Mouse (Mus musculus): Measurements from ENCODE around the gene Insl6. TPM values are rescaled to one million over a fixed set of nuclear protein-coding genes. Genes with fewer than 3 reads are reported as not detected.

Insl6 gene
- 4.1 and 5.6 TPM in 2 replicates for polyA plus RNA-seq (2014; fragmentation: Nextera tagmentation; extraction: Ambion mirVana)

- Histone ChIP-seq H3K27me3 (ENCODE audit: control insufficient read depth, insufficient read depth, low read length) (no peaks in the 10 kb centered on the region), H3K36me3 (ENCODE audit: control insufficient read depth, insufficient read depth, low read length) (no peaks in the 10 kb centered on the region), H3K4me3 (ENCODE audit: low read depth, low read length) (peak within 1 kb of the TSS; percentile 29), H3K9ac (replicated peaks; ENCODE audit: low read depth, low read length) (no peak within 1 kb of the TSS), H3K4me2 (replicated peaks; ENCODE audit: low read depth, low read length) (peak within 1 kb of the TSS; percentile 54), H3K9me3 (ENCODE audit: control insufficient read depth, low read depth, low read length) (no peaks in the 10 kb centered on the region), H3K4me1 (ENCODE audit: control insufficient read depth, insufficient read depth, low read length) (no peaks in the 10 kb centered on the region), H3K27ac (ENCODE audit: low read length) (no peak within 1 kb of the TSS)
- ATAC-seq (ENCODE audit: insufficient number of reproducible peaks, insufficient read depth, low FRiP score, low read depth): peak; percentile 95
- 1% methylated on average over 31 of the region's 31 CpGs for WGBS
Measured at GRCm38 (mm10) chr19:29325053-29325851, at the start of gene Insl6. Gene Insl6, minus strand, starts transcription at chr19:29325356.

GRCm38 (mm10) chr19:29374947-29375346 lies 49.8 kb upstream of the Insl6 start:
- Histone ChIP-seq H3K36me3 (ENCODE audit: control insufficient read depth, insufficient read depth, low read length) (no peaks in the 10 kb centered on the region), H3K4me3 (ENCODE audit: low read depth, low read length) (no peak overlapping the region), H3K4me1 (ENCODE audit: control insufficient read depth, insufficient read depth, low read length) (no peaks in the 10 kb centered on the region), H3K27ac (ENCODE audit: low read length) (no peak overlapping the region), H3K27me3 (ENCODE audit: control insufficient read depth, insufficient read depth, low read length) (no peaks in the 10 kb centered on the region), H3K4me2 (replicated peaks; ENCODE audit: low read depth, low read length) (no peak overlapping the region), H3K9ac (replicated peaks; ENCODE audit: low read depth, low read length) (no peak overlapping the region), H3K9me3 (ENCODE audit: control insufficient read depth, low read depth, low read length) (no peaks in the 10 kb centered on the region)
- 91% methylated on average over 9 of the region's 9 CpGs for WGBS
- no peak for ATAC-seq (ENCODE audit: insufficient number of reproducible peaks, insufficient read depth, low FRiP score, low read depth)

GRCm38 (mm10) chr19:29373438-29373837 lies 48.3 kb upstream of the Insl6 start:
- no peak overlapping the region for H3K4me2 ChIP-seq (replicated peaks; ENCODE audit: low read depth, low read length)
- no peaks in the 10 kb centered on the region for H3K9me3 ChIP-seq (ENCODE audit: control insufficient read depth, low read depth, low read length)
- no peak overlapping the region for H3K4me3 ChIP-seq (ENCODE audit: low read depth, low read length)
- no peaks in the 10 kb centered on the region for H3K4me1 ChIP-seq (ENCODE audit: control insufficient read depth, insufficient read depth, low read length)
- H3K27ac ChIP-seq (ENCODE audit: low read length): no peak overlapping the region
- H3K27me3 ChIP-seq (ENCODE audit: control insufficient read depth, insufficient read depth, low read length): no peaks in the 10 kb centered on the region
- WGBS: 47% methylated on average over 11 of the region's 11 CpGs
- no peak for ATAC-seq (ENCODE audit: insufficient number of reproducible peaks, insufficient read depth, low FRiP score, low read depth)
- H3K9ac ChIP-seq (replicated peaks; ENCODE audit: low read depth, low read length): no peak overlapping the region
- H3K36me3 ChIP-seq (ENCODE audit: control insufficient read depth, insufficient read depth, low read length): no peaks in the 10 kb centered on the region

GRCm38 (mm10) chr19:29372621-29373020 lies 47.5 kb upstream of the Insl6 start:
- no peak overlapping the region for H3K27ac ChIP-seq (ENCODE audit: low read length)
- H3K4me3 ChIP-seq (ENCODE audit: low read depth, low read length): no peak overlapping the region
- no peak overlapping the region for H3K4me2 ChIP-seq (replicated peaks; ENCODE audit: low read depth, low read length)
- no peaks in the 10 kb centered on the region for H3K36me3 ChIP-seq (ENCODE audit: control insufficient read depth, insufficient read depth, low read length)
- WGBS: 85% methylated on average over 3 of the region's 3 CpGs
- no peak overlapping the region for H3K9ac ChIP-seq (replicated peaks; ENCODE audit: low read depth, low read length)
- no peaks in the 10 kb centered on the region for H3K4me1 ChIP-seq (ENCODE audit: control insufficient read depth, insufficient read depth, low read length)
- no peaks in the 10 kb centered on the region for H3K9me3 ChIP-seq (ENCODE audit: control insufficient read depth, low read depth, low read length)
- H3K27me3 ChIP-seq (ENCODE audit: control insufficient read depth, insufficient read depth, low read length): no peaks in the 10 kb centered on the region
- no peak for ATAC-seq (ENCODE audit: insufficient number of reproducible peaks, insufficient read depth, low FRiP score, low read depth)

GRCm38 (mm10) chr19:29372138-29372537 lies 47.0 kb upstream of the Insl6 start:
- Histone ChIP-seq H3K27ac (ENCODE audit: low read length) (0 out of 2 replicates have a peak overlapping the region, but pooled peaks have one; percentile 29), H3K9ac (replicated peaks; ENCODE audit: low read depth, low read length) (no peak overlapping the region), H3K9me3 (ENCODE audit: control insufficient read depth, low read depth, low read length) (no peaks in the 10 kb centered on the region), H3K4me1 (ENCODE audit: control insufficient read depth, insufficient read depth, low read length) (no peaks in the 10 kb centered on the region), H3K4me2 (replicated peaks; ENCODE audit: low read depth, low read length) (peak overlapping the region; percentile 20), H3K36me3 (ENCODE audit: control insufficient read depth, insufficient read depth, low read length) (no peaks in the 10 kb centered on the region), H3K27me3 (ENCODE audit: control insufficient read depth, insufficient read depth, low read length) (no peaks in the 10 kb centered on the region), H3K4me3 (ENCODE audit: low read depth, low read length) (no peak overlapping the region)
- peak; percentile 37; the same call in 1 of the 2 replicates for ATAC-seq (ENCODE audit: insufficient number of reproducible peaks, insufficient read depth, low FRiP score, low read depth)
- WGBS: 38% methylated on average over 4 of the region's 4 CpGs

GRCm38 (mm10) chr19:29371284-29372081 lies 46.3 kb upstream of the Insl6 start:
- Histone ChIP-seq H3K4me1 (ENCODE audit: control insufficient read depth, insufficient read depth, low read length) (no peaks in the 10 kb centered on the region), H3K36me3 (ENCODE audit: control insufficient read depth, insufficient read depth, low read length) (no peaks in the 10 kb centered on the region), H3K27ac (ENCODE audit: low read length) (0 out of 2 replicates have a peak overlapping the region, but pooled peaks have one; percentile 29), H3K27me3 (ENCODE audit: control insufficient read depth, insufficient read depth, low read length) (no peaks in the 10 kb centered on the region), H3K9me3 (ENCODE audit: control insufficient read depth, low read depth, low read length) (no peaks in the 10 kb centered on the region), H3K4me2 (replicated peaks; ENCODE audit: low read depth, low read length) (peak overlapping the region; percentile 20), H3K4me3 (ENCODE audit: low read depth, low read length) (no peak overlapping the region), H3K9ac (replicated peaks; ENCODE audit: low read depth, low read length) (no peak overlapping the region)
- 46% methylated on average over 18 of the region's 18 CpGs for WGBS
- no peak for ATAC-seq (ENCODE audit: insufficient number of reproducible peaks, insufficient read depth, low FRiP score, low read depth)

- Histone ChIP-seq H3K4me1 (ENCODE audit: control insufficient read depth, insufficient read depth, low read length) (no peaks in the 10 kb centered on the region), H3K4me3 (ENCODE audit: low read depth, low read length) (no peak overlapping the region), H3K4me2 (replicated peaks; ENCODE audit: low read depth, low read length) (no peak overlapping the region), H3K9me3 (ENCODE audit: control insufficient read depth, low read depth, low read length) (no peaks in the 10 kb centered on the region), H3K27me3 (ENCODE audit: control insufficient read depth, insufficient read depth, low read length) (no peaks in the 10 kb centered on the region), H3K36me3 (ENCODE audit: control insufficient read depth, insufficient read depth, low read length) (no peaks in the 10 kb centered on the region), H3K27ac (ENCODE audit: low read length) (no peak overlapping the region), H3K9ac (replicated peaks; ENCODE audit: low read depth, low read length) (no peak overlapping the region)
- ATAC-seq (ENCODE audit: insufficient number of reproducible peaks, insufficient read depth, low FRiP score, low read depth): no peak
- 81% methylated on average over 7 of the region's 7 CpGs for WGBS
Measured at GRCm38 (mm10) chr19:29370545-29371283, 45.6 kb upstream of the Insl6 start.

- H3K9me3 ChIP-seq (ENCODE audit: control insufficient read depth, low read depth, low read length): no peaks in the 10 kb centered on the region
- H3K27me3 ChIP-seq (ENCODE audit: control insufficient read depth, insufficient read depth, low read length): no peaks in the 10 kb centered on the region
- no peak for ATAC-seq (ENCODE audit: insufficient number of reproducible peaks, insufficient read depth, low FRiP score, low read depth)
- no peaks in the 10 kb centered on the region for H3K36me3 ChIP-seq (ENCODE audit: control insufficient read depth, insufficient read depth, low read length)
- no peak overlapping the region for H3K4me3 ChIP-seq (ENCODE audit: low read depth, low read length)
- 64% methylated on average over 12 of the region's 12 CpGs for WGBS
- H3K4me2 ChIP-seq (replicated peaks; ENCODE audit: low read depth, low read length): no peak overlapping the region
- H3K9ac ChIP-seq (replicated peaks; ENCODE audit: low read depth, low read length): no peak overlapping the region
- no peaks in the 10 kb centered on the region for H3K4me1 ChIP-seq (ENCODE audit: control insufficient read depth, insufficient read depth, low read length)
- no peak overlapping the region for H3K27ac ChIP-seq (ENCODE audit: low read length)
Measured at GRCm38 (mm10) chr19:29370112-29370511, 45.0 kb upstream of the Insl6 start.
